Mouse (Mus musculus): ENCODE measurements around the gene Six3. TPM values are rescaled to one million over a fixed set of nuclear protein-coding genes. Genes with fewer than 3 reads are reported as not detected.
A peak's percentile ranks its signal among the peaks of the same experiment; 100 is the strongest.

Six3 gene
- polyA plus RNA-seq, 1 experiment from 2014 or later: 4.0 TPM

GRCm38 (mm10) chr17:85623161-85624050, 10.0 kb downstream of the Six3 start:
- H3K4me1 ChIP-seq: peaks cover 71% of the 10 kb centered on the region
- DNase-seq (ENCODE audit: low spot score): peak; percentile 63
- H3K27me3 ChIP-seq (ENCODE audit: low read depth, poor library complexity, severe bottlenecking): peaks cover 100% of the 10 kb centered on the region
- no peaks in the 10 kb centered on the region for H3K9me3 ChIP-seq (replicated peaks)
- WGBS: under 1% methylated on average over 40 of the region's 52 CpGs
- H3K4me3 ChIP-seq: peak overlapping the region; percentile 56
- H3K36me3 ChIP-seq: no peaks in the 10 kb centered on the region
- H3K27ac ChIP-seq (replicated peaks): peak overlapping the region; percentile 81

DNA sequence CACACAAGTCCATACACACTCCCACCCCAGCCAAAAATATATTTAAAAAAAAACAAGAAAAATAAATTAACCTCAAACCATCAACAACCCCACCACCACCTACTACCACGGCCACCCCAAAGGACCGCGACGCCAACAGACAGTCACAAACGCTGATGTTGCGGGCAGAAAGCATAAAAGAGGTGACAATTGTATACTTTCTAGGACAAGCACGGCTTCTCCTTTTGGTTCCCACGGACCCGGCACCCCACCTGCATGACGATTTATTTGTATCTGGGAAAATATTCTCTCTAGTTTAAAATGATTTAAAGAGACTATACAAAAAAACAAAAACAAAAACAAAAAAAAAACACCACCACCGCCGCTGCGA, 10.6 kb downstream of the Six3 start:
- Histone ChIP-seq H3K4me1 (peaks cover 71% of the 10 kb centered on the region), H3K4me3 (peak overlapping the region; percentile 56), H3K36me3 (no peaks in the 10 kb centered on the region), H3K27ac (replicated peaks) (peak overlapping the region; percentile 81; the same call in 1 of the 2 replicates), H3K9me3 (replicated peaks) (no peaks in the 10 kb centered on the region), H3K27me3 (ENCODE audit: low read depth, poor library complexity, severe bottlenecking) (peaks cover 100% of the 10 kb centered on the region)
- no peak for DNase-seq (ENCODE audit: low spot score)
- WGBS: 1% methylated on average over 13 of the region's 13 CpGs

GRCm38 (mm10) chr17:85624981-85625940, 11.9 kb downstream of the Six3 start:
- Histone ChIP-seq H3K9me3 (replicated peaks) (no peaks in the 10 kb centered on the region), H3K36me3 (no peaks in the 10 kb centered on the region), H3K27me3 (ENCODE audit: low read depth, poor library complexity, severe bottlenecking) (peaks cover 100% of the 10 kb centered on the region), H3K27ac (replicated peaks) (no peak overlapping the region), H3K4me3 (peak overlapping the region; percentile 56), H3K4me1 (peaks cover 71% of the 10 kb centered on the region)
- peak; percentile 63 for DNase-seq (ENCODE audit: low spot score)
- WGBS: 1% methylated on average over 26 of the region's 26 CpGs

DNA sequence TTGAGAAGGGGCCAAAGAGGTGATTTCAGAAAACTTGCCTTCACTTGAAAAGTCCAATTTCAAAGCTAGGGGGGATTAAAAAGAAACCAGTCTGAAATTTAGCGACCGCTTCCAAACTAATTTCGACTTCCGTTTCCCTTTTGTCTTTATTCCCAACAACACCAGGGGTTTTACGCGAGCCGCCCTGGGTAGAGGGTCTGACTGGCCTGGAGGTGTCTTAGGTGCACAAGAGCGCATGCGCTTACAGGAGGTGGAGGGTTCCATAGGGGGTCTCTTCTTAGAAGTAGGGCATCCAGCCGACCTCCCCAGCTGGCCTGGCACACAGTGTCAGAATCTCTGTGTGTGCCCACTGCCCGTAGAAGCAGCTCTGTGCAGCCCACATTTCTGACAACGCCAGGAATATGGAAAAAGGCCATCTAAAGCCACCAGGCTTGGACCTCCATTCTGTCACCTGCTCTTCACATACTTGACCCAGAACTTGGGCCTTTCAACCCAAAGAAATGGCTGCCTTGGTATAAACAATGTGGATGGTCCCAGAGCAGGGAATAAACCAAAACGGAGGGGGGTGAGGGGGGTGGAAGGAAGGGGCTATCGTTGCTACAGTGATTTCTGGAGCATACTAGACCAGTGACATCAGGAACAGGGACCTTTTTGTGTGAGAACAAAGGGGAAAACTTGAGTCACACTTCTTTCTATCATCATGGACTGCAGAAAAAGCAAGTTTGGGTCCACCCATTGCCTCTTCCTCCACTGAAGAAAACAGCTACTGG, 12.9 kb downstream of the Six3 start:
- H3K4me3 ChIP-seq: peak overlapping the region; percentile 56

GRCm38 (mm10) chr17:85627751-85628150, 14.3 kb downstream of the Six3 start:
- Histone ChIP-seq H3K4me3 (no peak overlapping the region), H3K36me3 (no peaks in the 10 kb centered on the region), H3K9me3 (replicated peaks) (no peaks in the 10 kb centered on the region), H3K27me3 (ENCODE audit: low read depth, poor library complexity, severe bottlenecking) (peaks cover 100% of the 10 kb centered on the region), H3K4me1 (peaks cover 57% of the 10 kb centered on the region), H3K27ac (replicated peaks) (no peak overlapping the region)
- DNase-seq (ENCODE audit: low spot score): no peak
- WGBS: 66% methylated on average over 5 of the region's 5 CpGs

More for the DNA sequence above, 12.9 kb downstream of the Six3 start:
- 19% methylated on average over 14 of the region's 14 CpGs for WGBS
- peaks cover 100% of the 10 kb centered on the region for H3K27me3 ChIP-seq (ENCODE audit: low read depth, poor library complexity, severe bottlenecking)
- peaks cover 70% of the 10 kb centered on the region for H3K4me1 ChIP-seq
- H3K27ac ChIP-seq (replicated peaks): no peak overlapping the region
- H3K9me3 ChIP-seq (replicated peaks): no peaks in the 10 kb centered on the region
- H3K36me3 ChIP-seq: no peaks in the 10 kb centered on the region
- DNase-seq (ENCODE audit: low spot score): no peak

DNA sequence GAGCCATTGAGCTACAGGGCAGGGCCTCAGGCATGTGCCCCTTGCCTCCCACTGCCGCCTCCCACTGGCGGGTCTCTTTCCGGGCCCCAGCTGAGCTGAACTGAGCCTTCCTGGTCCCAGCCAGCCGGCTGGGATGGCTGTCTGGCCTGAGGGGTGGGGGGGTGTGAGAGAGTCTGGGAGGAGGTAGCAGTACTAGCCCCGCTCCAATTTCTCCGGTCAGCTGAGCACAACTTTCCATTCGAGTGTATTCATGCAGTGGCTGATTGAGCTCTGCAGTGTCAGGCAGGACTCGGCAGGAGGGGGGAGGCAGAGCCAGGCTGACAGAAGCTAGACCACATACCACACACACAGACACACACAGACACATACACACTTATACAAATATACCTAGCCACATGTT, 15.4 kb downstream of the Six3 start:
- Histone ChIP-seq H3K27me3 (ENCODE audit: low read depth, poor library complexity, severe bottlenecking) (peaks cover 98% of the 10 kb centered on the region), H3K9me3 (replicated peaks) (no peaks in the 10 kb centered on the region), H3K36me3 (no peaks in the 10 kb centered on the region), H3K27ac (replicated peaks) (no peak overlapping the region; the same call in 1 of the 2 replicates), H3K4me1 (peaks cover 46% of the 10 kb centered on the region), H3K4me3 (no peak overlapping the region)
- peak; percentile 55 for DNase-seq (ENCODE audit: low spot score)
- WGBS: 10% methylated on average over 8 of the region's 8 CpGs

- H3K27me3 ChIP-seq (ENCODE audit: low read depth, poor library complexity, severe bottlenecking): peaks cover 98% of the 10 kb centered on the region
- 74% methylated on average over 1 of the region's 1 CpGs for WGBS
- no peak for DNase-seq (ENCODE audit: low spot score)
- peaks cover 44% of the 10 kb centered on the region for H3K4me1 ChIP-seq
- H3K9me3 ChIP-seq (replicated peaks): no peaks in the 10 kb centered on the region
- H3K36me3 ChIP-seq: no peaks in the 10 kb centered on the region
- H3K4me3 ChIP-seq: no peak overlapping the region
- H3K27ac ChIP-seq (replicated peaks): no peak overlapping the region
Measured at GRCm38 (mm10) chr17:85629396-85629795, 16.0 kb downstream of the Six3 start.

DNA sequence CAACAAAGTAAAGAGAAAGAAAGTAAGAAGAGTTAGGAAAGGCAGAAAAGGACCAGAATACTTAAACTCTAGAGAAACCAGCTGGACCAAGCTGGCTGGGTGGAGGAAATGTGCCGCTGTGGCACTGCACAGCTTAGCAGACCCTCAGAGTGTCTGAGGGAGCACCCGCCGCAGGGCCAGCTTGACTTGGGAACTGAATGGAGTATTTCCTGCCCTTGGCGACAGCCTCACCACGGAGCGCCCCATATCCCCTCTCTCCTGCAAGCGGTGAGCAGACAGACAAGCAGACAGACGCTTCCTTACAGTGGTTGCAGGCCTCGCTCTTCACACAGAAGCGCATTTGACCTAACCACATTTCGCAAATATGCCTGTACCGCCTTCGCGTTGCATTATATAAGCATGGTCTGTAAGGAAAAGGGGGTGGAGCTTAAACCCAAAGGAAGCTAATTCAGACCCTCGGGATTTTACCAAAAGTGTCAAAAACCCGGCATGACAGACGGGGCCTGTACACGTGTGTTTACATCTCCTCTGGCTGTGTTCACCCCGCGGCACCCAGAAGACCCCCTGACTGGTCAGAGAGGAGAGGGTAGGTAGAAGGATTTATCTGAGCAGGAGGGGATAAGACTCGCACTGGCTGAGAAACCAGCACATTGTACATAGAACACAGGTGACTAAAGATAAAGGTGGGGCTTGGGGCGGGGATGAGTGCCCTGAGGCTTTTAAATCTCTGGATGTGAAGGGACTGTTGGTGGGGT, 17.1 kb downstream of the Six3 start:
- Histone ChIP-seq H3K27ac (replicated peaks) (no peak overlapping the region), H3K27me3 (ENCODE audit: low read depth, poor library complexity, severe bottlenecking) (peaks cover 92% of the 10 kb centered on the region), H3K4me3 (no peak overlapping the region), H3K9me3 (replicated peaks) (no peaks in the 10 kb centered on the region), H3K4me1 (peaks cover 35% of the 10 kb centered on the region), H3K36me3 (no peaks in the 10 kb centered on the region)
- WGBS: 50% methylated on average over 22 of the region's 22 CpGs
- DNase-seq (ENCODE audit: low spot score): no peak

DNA sequence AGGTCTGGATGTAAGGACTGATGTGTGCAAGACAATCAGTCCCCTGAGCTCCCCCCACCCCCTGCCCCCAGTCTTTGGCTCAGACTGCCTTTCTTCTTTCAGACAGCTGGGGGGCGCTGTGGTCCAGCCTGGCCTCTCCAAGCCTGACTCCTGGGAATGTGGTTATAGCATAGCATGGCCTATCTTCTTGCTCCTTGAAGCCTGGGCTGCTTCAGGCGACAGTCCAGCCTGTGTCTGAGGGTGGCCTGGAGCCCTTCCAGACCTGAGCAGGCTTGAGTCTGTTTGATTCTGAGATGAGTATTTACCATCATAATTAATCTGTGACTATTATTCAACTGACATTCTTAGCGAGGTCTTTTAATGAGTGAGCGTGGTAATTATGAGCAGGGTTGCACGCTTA, 17.7 kb downstream of the Six3 start:
- DNase-seq (ENCODE audit: low spot score): no peak
- Histone ChIP-seq H3K27ac (replicated peaks) (no peak overlapping the region), H3K9me3 (replicated peaks) (no peaks in the 10 kb centered on the region), H3K36me3 (no peaks in the 10 kb centered on the region), H3K27me3 (ENCODE audit: low read depth, poor library complexity, severe bottlenecking) (peaks cover 86% of the 10 kb centered on the region), H3K4me3 (no peak overlapping the region), H3K4me1 (peaks cover 31% of the 10 kb centered on the region)
- WGBS: 78% methylated on average over 4 of the region's 5 CpGs

- Histone ChIP-seq H3K4me3 (no peak overlapping the region), H3K4me1 (peaks cover 25% of the 10 kb centered on the region), H3K36me3 (no peaks in the 10 kb centered on the region), H3K27ac (replicated peaks) (no peak overlapping the region), H3K9me3 (replicated peaks) (no peaks in the 10 kb centered on the region), H3K27me3 (ENCODE audit: low read depth, poor library complexity, severe bottlenecking) (peaks cover 78% of the 10 kb centered on the region)
- 4% methylated on average over 13 of the region's 13 CpGs for WGBS
- DNase-seq (ENCODE audit: low spot score): peak; percentile 84
Measured at GRCm38 (mm10) chr17:85633619-85634018, 20.2 kb downstream of the Six3 start.

DNA sequence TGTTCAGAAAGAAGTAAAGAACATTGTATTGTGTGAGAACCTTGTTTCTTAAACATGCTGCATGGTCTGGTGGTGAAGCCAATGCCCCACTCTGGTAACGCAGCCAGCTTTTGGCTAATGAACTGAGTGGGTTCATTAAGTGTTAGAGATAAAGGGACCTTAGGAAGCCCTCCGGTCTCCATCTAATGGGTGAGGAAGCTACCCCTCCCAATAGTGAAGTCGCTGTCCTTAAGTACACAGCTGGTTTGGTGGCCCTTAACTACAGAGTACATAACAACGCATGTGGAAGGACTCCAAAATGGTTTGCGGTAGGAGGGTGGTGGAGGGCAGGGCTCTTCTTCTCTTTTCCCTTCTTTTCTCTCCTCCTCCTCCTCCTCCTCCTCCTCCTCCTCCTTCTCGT, 24.5 kb downstream of the Six3 start:
- WGBS: 75% methylated on average over 5 of the region's 6 CpGs
- Histone ChIP-seq H3K27ac (replicated peaks) (no peak overlapping the region), H3K9me3 (replicated peaks) (no peaks in the 10 kb centered on the region), H3K36me3 (no peaks in the 10 kb centered on the region), H3K4me1 (no peaks in the 10 kb centered on the region), H3K27me3 (ENCODE audit: low read depth, poor library complexity, severe bottlenecking) (peaks cover 76% of the 10 kb centered on the region), H3K4me3 (no peak overlapping the region)
- no peak for DNase-seq (ENCODE audit: low spot score)

Measured in midbrain, embryonic 10.5 days (tissue).